Mouse (Mus musculus): Measurements from ENCODE around the gene Slc36a3. TPM values are rescaled to one million over a fixed set of nuclear protein-coding genes. Genes with fewer than 3 reads are reported as not detected.
A peak's percentile ranks its signal among the peaks of the same experiment; 100 is the strongest.

The Slc36a3 gene
- polyA plus RNA-seq, 1 experiment from 2014 or later: not detected

- H3K9ac ChIP-seq: no peak overlapping the region
- H3K36me3 ChIP-seq (ENCODE audit: insufficient read depth): no peaks in the 10 kb centered on the region
- no peak for DNase-seq
- no peaks in the 10 kb centered on the region for H3K27me3 ChIP-seq (ENCODE audit: insufficient read depth, low read length)
- H3K27ac ChIP-seq (ENCODE audit: low read depth): no peak overlapping the region
- no peak for ATAC-seq (ENCODE audit: insufficient read depth)
- no peaks in the 10 kb centered on the region for H3K4me1 ChIP-seq (ENCODE audit: insufficient read depth)
- 66% methylated on average over 2 of the region's 2 CpGs for WGBS
- no peak overlapping the region for H3K4me3 ChIP-seq (ENCODE audit: low read depth, low read length)
- no peak for TF ChIP-seq CTCF (IDR thresholded peaks at IDR 0.05; ENCODE audit: low read depth)
- H3K9me3 ChIP-seq (ENCODE audit: low read depth, low read length): no peaks in the 10 kb centered on the region
- H3K4me2 ChIP-seq: no peak overlapping the region
These were observed 61.6 kb downstream of the Slc36a3 start for GRCm38 (mm10) chr11:55089892-55090291.

GRCm38 (mm10) chr11:55087006-55087405 is 64.5 kb downstream of the Slc36a3 start:
- H3K27ac ChIP-seq (ENCODE audit: low read depth): no peak overlapping the region
- no peaks in the 10 kb centered on the region for H3K36me3 ChIP-seq (ENCODE audit: insufficient read depth)
- DNase-seq (peak; percentile 92), ATAC-seq (ENCODE audit: insufficient read depth) (no peak; the same call in 1 of the 2 replicates)
- 8% methylated on average over 10 of the region's 10 CpGs for WGBS
- H3K4me1 ChIP-seq (ENCODE audit: insufficient read depth): no peaks in the 10 kb centered on the region; the same call in 1 of the 2 replicates
- no peak overlapping the region for H3K4me3 ChIP-seq (ENCODE audit: low read depth, low read length)
- H3K9ac ChIP-seq: no peak overlapping the region
- no peaks in the 10 kb centered on the region for H3K9me3 ChIP-seq (ENCODE audit: low read depth, low read length)
- no peaks in the 10 kb centered on the region for H3K27me3 ChIP-seq (ENCODE audit: insufficient read depth, low read length)
- peak; percentile 96 for TF ChIP-seq CTCF (IDR thresholded peaks at IDR 0.05; ENCODE audit: low read depth)
- no peak overlapping the region for H3K4me2 ChIP-seq

DNA sequence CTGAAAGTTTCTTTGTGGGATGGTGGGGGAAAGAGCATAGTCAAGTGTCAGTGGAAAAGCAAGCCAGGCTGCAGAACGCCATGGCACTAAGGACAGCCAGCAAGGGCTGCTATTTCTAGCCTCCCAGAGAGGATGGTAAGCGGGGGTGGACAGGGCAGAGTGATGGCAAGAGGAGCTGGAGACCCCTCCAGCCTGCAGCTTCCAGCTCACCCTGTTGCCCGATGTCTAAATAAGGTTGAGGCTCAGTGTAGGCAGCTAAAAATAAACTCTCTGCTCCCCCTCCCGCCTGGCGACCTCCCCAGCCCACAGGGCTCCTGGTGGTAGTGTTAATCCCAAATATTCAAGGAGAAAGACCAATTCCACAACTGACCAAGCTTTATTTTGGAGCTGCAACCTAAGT is 66.1 kb downstream of the Slc36a3 start:
- Histone ChIP-seq H3K9me3 (ENCODE audit: low read depth, low read length) (no peaks in the 10 kb centered on the region), H3K36me3 (ENCODE audit: insufficient read depth) (no peaks in the 10 kb centered on the region), H3K4me3 (ENCODE audit: low read depth, low read length) (no peak overlapping the region), H3K9ac (no peak overlapping the region), H3K27ac (ENCODE audit: low read depth) (peak overlapping the region; percentile 39; the same call in 1 of the 2 replicates), H3K4me1 (ENCODE audit: insufficient read depth) (no peaks in the 10 kb centered on the region; the same call in 1 of the 2 replicates), H3K4me2 (no peak overlapping the region), H3K27me3 (ENCODE audit: insufficient read depth, low read length) (no peaks in the 10 kb centered on the region)
- no peak for DNase-seq
- WGBS: 36% methylated on average over 5 of the region's 5 CpGs
- no peak for TF ChIP-seq CTCF (IDR thresholded peaks at IDR 0.05; ENCODE audit: low read depth)
- no peak for ATAC-seq (ENCODE audit: insufficient read depth)

DNA sequence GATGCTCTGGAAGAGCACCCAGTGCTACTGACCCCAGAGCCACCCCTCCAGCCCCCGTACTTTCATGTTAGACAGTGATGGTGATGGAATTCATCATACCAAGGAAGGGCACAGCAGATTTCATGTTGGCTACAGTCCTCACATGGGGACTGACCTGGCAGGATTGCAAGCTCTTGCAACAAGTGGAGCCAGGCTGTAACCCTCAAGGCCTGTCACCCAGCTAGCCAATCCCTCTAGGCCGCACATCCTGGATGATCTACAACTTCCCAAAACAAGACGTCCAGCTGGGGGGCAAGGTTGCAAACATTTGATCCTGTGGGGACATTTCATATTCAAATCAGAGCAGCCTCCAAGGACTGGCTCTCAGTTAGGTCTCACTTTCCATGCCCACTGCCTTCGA is 66.9 kb downstream of the Slc36a3 start:
- H3K27ac ChIP-seq (ENCODE audit: low read depth): peak overlapping the region; percentile 32; the same call in 1 of the 2 replicates
- H3K9me3 ChIP-seq (ENCODE audit: low read depth, low read length): no peaks in the 10 kb centered on the region
- H3K36me3 ChIP-seq (ENCODE audit: insufficient read depth): no peaks in the 10 kb centered on the region
- DNase-seq (no peak), ATAC-seq (ENCODE audit: insufficient read depth) (no peak)
- no peak overlapping the region for H3K4me3 ChIP-seq (ENCODE audit: low read depth, low read length)
- WGBS: 70% methylated on average over 4 of the region's 4 CpGs
- no peak for TF ChIP-seq CTCF (IDR thresholded peaks at IDR 0.05; ENCODE audit: low read depth)
- no peaks in the 10 kb centered on the region; the same call in 1 of the 2 replicates for H3K4me1 ChIP-seq (ENCODE audit: insufficient read depth)
- no peak overlapping the region for H3K9ac ChIP-seq
- H3K4me2 ChIP-seq: no peak overlapping the region
- no peaks in the 10 kb centered on the region for H3K27me3 ChIP-seq (ENCODE audit: insufficient read depth, low read length)

DNA sequence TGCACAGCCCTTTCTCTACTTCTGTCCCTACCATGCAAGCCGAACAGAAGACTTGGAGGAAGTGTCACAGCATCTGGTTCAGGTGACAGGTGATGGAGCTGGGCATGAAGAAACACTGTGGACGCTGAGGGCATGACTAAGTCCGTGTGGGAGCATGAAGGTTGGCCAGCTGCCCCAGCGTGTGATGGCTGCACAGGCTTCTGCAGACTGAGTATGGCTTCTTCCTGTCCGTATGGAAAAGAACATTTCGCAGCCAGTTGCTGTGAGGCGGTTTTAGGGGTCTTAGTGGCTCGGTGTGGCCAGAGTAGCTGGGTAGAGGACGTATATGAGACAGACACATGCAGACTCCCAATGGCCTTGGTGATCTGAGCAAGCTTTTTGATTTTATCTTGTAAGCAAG is 70.3 kb downstream of the Slc36a3 start:
- ATAC-seq (ENCODE audit: insufficient read depth): no peak
- no peak overlapping the region for H3K9ac ChIP-seq
- DNase-seq: no peak
- H3K4me1 ChIP-seq (ENCODE audit: insufficient read depth): peaks cover 6% of the 10 kb centered on the region
- no peak overlapping the region for H3K4me3 ChIP-seq (ENCODE audit: low read depth, low read length)
- H3K9me3 ChIP-seq (ENCODE audit: low read depth, low read length): no peaks in the 10 kb centered on the region
- no peaks in the 10 kb centered on the region for H3K36me3 ChIP-seq (ENCODE audit: insufficient read depth)
- 0 out of 2 replicates have a peak, but pooled peaks cover 4% of the 10 kb centered on the region for H3K27me3 ChIP-seq (ENCODE audit: insufficient read depth, low read length)
- no peak for TF ChIP-seq CTCF (IDR thresholded peaks at IDR 0.05; ENCODE audit: low read depth)
- no peak overlapping the region for H3K4me2 ChIP-seq
- WGBS: 82% methylated on average over 9 of the region's 9 CpGs
- no peak overlapping the region for H3K27ac ChIP-seq (ENCODE audit: low read depth)

DNA sequence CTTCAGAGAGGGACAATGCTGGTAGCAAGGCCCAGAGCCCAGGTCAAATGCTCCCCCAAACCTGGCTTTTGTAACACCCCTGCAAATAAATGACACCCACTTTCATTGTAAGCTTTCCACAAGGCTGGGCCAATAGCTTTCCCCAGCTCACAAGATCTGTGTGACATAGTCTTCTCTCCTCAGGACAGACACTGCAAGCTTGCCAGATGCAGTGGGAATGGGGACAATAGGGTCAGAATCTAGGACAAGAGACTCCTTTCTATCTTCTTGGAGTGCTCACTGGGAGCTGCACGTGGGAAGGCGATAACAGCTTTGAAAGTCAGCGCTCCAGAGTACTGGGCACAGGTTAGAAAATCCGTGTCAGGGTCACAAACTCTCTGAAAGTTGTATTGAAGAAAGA is 72.3 kb downstream of the Slc36a3 start:
- 89% methylated on average over 4 of the region's 4 CpGs for WGBS
- no peaks in the 10 kb centered on the region for H3K9me3 ChIP-seq (ENCODE audit: low read depth, low read length)
- no peak overlapping the region for H3K27ac ChIP-seq (ENCODE audit: low read depth)
- 0 out of 2 replicates have a peak, but pooled peaks cover 4% of the 10 kb centered on the region for H3K27me3 ChIP-seq (ENCODE audit: insufficient read depth, low read length)
- H3K4me2 ChIP-seq: no peak overlapping the region
- DNase-seq: no peak
- ATAC-seq (ENCODE audit: insufficient read depth): no peak
- H3K9ac ChIP-seq: no peak overlapping the region
- H3K36me3 ChIP-seq (ENCODE audit: insufficient read depth): no peaks in the 10 kb centered on the region
- H3K4me1 ChIP-seq (ENCODE audit: insufficient read depth): peaks cover 6% of the 10 kb centered on the region; the same call in 1 of the 2 replicates
- H3K4me3 ChIP-seq (ENCODE audit: low read depth, low read length): no peak overlapping the region
- TF ChIP-seq CTCF (IDR thresholded peaks at IDR 0.05; ENCODE audit: low read depth): no peak

DNA sequence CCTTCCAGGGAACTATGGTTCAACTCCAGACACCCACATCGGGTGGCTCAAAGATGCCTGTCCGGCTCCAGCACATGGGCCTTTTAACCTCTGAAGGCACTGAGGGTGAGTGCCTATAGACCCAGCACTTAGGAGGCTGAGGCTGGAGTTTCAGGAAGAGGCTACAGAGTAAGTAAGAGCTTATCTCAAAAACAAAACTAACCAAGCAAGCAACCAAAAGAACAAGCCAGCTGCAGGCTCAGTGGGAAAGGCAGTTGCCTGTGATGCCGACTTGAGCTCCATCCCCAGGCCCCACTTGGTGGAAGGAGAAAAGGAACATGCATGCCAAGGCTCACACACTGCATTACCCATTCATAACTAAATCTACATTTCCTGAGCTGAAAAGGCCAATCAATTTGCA is 73.0 kb downstream of the Slc36a3 start:
- Histone ChIP-seq H3K9ac (no peak overlapping the region), H3K4me2 (peak overlapping the region; percentile 96), H3K36me3 (ENCODE audit: insufficient read depth) (no peaks in the 10 kb centered on the region), H3K27ac (ENCODE audit: low read depth) (no peak overlapping the region), H3K4me1 (ENCODE audit: insufficient read depth) (peaks cover 6% of the 10 kb centered on the region; the same call in 1 of the 2 replicates), H3K4me3 (ENCODE audit: low read depth, low read length) (peak overlapping the region; percentile 49), H3K9me3 (ENCODE audit: low read depth, low read length) (no peaks in the 10 kb centered on the region), H3K27me3 (ENCODE audit: insufficient read depth, low read length) (0 out of 2 replicates have a peak, but pooled peaks cover 4% of the 10 kb centered on the region)
- ATAC-seq (ENCODE audit: insufficient read depth) (no peak), DNase-seq (no peak)
- TF ChIP-seq CTCF (IDR thresholded peaks at IDR 0.05; ENCODE audit: low read depth): no peak
- WGBS: 61% methylated on average over 3 of the region's 3 CpGs

Measured in lung, embryonic 14.5 days (tissue).